Mouse (Mus musculus) megakaryocyte, embryonic 14.5 days (primary cell): Measurements from ENCODE around the gene Mmel1.

Source experiments
- FLI1 ChIP-seq: IDR thresholded peaks from 2 replicates; pipeline ENCODE4 v1.6.1; 2012; ENCODE audit warnings: low read length, inconsistent platforms, mixed read lengths
- GATA1 ChIP-seq: IDR thresholded peaks from 3 replicates; pipeline ENCODE4 v1.6.1; 2012; ENCODE audit warnings: mixed read lengths, low read length, inconsistent platforms, borderline replicate concordance

DNA sequence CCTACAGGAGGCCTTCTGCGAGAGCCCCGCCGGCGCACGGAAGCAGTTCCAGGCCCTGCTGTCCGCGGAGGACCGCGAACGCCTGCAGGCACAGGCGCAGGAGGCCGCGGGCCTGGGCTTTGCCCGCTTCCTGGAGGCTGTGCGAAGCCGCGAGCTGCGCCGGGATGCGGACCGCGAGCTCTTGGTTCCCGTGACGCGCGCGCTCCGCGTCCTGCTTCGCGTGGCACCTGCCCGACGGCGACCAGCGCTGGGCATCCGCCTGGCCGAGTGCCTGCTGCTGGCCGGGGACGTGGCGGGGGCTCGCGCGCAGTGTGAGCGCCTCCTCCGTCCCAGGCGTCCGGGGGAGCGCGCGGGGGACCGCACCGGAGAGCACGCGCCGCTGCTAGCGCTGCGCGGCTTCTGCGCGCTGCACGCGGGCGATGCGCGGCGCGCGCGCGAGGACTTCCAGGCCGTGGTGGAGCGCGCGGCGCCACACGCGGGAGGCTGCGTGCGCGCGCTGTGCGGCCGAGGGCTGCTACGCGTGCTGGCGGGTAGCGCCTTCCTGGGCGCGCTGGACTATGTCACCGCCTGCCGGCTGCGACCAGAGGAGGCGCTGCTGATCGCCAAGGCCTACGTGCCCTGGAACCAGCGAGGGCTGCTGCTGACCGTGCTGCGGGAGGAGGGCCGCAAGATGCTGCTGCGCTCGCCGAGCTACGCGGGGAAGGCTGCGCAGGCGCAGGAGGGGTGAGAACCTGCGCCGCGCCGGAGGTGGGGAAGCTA lies 13.5 kb upstream of the Mmel1 start:
- TF ChIP-seq GATA1, result no peak
- TF ChIP-seq FLI1, result no peak
